Mouse (Mus musculus) liver, embryonic 15.5 days (tissue): ENCODE results near the gene Tsga10. TPM values are rescaled to one million over a fixed set of nuclear protein-coding genes. Genes with fewer than 3 reads are reported as not detected.

Experiments
- polyA plus RNA-seq: library from polyadenylated mRNA; unstranded; fragments of >200 nt; fragmentation: Nextera tagmentation; extraction: Ambion mirVana; gene quantifications from 2 replicates; pipeline ENCODE4 v1.2.1, GENCODE M21; 2015

Gene Tsga10
- polyA plus RNA-seq, 1 experiment from 2014 or later, result 1.3 TPM

Other genes with a start within 250 kb of the Tsga10 start
- gene 2010300C02Rik, start 146.3 kb downstream of the Tsga10 start, polyA plus RNA-seq, result 0.13 and 0.28 TPM in 2 replicates
- 4.0 and 4.4 TPM in 2 replicates for gene Lipt1, start 5.3 kb upstream of the Tsga10 start, polyA plus RNA-seq
- gene Mitd1, start 24.0 kb upstream of the Tsga10 start, polyA plus RNA-seq, result 9.7 and 12.6 TPM in 2 replicates
- gene Mrpl30, start 24.0 kb upstream of the Tsga10 start, polyA plus RNA-seq, result 117 and 139 TPM in 2 replicates
- not detected in 2 replicates for gene Lyg2, start 50.1 kb upstream of the Tsga10 start, polyA plus RNA-seq
- not detected in 2 replicates for gene Lyg1, start 91.3 kb upstream of the Tsga10 start, polyA plus RNA-seq
- gene Txndc9, start 131.5 kb upstream of the Tsga10 start, polyA plus RNA-seq, result 58.6 and 60.3 TPM in 2 replicates
- gene Eif5b, start 131.6 kb upstream of the Tsga10 start, polyA plus RNA-seq, result 12.7 and 14.2 TPM in 2 replicates